Mouse (Mus musculus) CH12.LX (cell line): ENCODE measurements around the gene Llcfc1. TPM values are rescaled to one million over a fixed set of nuclear protein-coding genes. Genes with fewer than 3 reads are reported as not detected.
A peak's percentile ranks its signal among the peaks of the same experiment; 100 is the strongest.

Source experiments
- DNase-seq: peaks from one replicate; pipeline ENCODE4 v3.0.0-alpha.2; 2013; ENCODE audit errors: extremely low read depth
- H3K27ac ChIP-seq: 2 replicates; pipeline ENCODE4 v1.5.1; 2012; ENCODE audit warnings: low read depth, mild to moderate bottlenecking, control low read depth, moderate library complexity; ENCODE audit not compliant: insufficient read depth
- H3K27me3 ChIP-seq: replicated peaks from 2 replicates; pipeline ENCODE3; 2012; ENCODE audit warnings: inconsistent platforms
- H3K36me3 ChIP-seq, 2 experiments: replicated peaks in 1 of 2; 2 replicates each; pipeline versions ENCODE3 to v1.6.1; 2012; ENCODE audit warnings: inconsistent platforms in 1 of 2, low read length in 1 of 2, mild to moderate bottlenecking in 1 of 2, mixed read lengths in 1 of 2, moderate library complexity in 1 of 2; ENCODE audit not compliant: control insufficient read depth in 1 of 2, insufficient read depth in 1 of 2
- H3K4me1 ChIP-seq, 2 experiments: 2 replicates each; pipeline ENCODE4 v1.6.1; 2012; ENCODE audit warnings: inconsistent platforms in 1 of 2, moderate library complexity in 1 of 2; ENCODE audit not compliant: insufficient read depth in 2 of 2, control insufficient read depth in 1 of 2
- H3K4me2 ChIP-seq: 2 replicates; pipeline ENCODE4 v1.6.1; 2012; ENCODE audit warnings: low read depth, mild to moderate bottlenecking, control low read depth; ENCODE audit not compliant: poor library complexity, insufficient read depth, severe bottlenecking
- H3K4me3 ChIP-seq, 3 experiments: fragments of 150-350 bp in 1 of 3; sonication (generic) in 1 of 3; replicated peaks in 1 of 3; 2 replicates each; pipeline versions ENCODE3 to v1.5.1; 2011 to 2012; ENCODE audit warnings: low read depth in 2 of 3, low read length in 2 of 3, mild to moderate bottlenecking in 2 of 3, moderate library complexity in 2 of 3, control low read depth in 1 of 3, improper control_type of control experiment in 1 of 3, inconsistent platforms in 1 of 3, mixed read lengths in 1 of 3; ENCODE audit not compliant: poor library complexity in 1 of 3
- H3K79me2 ChIP-seq: replicated peaks from 2 replicates; pipeline ENCODE4 v1.6.1; 2012; ENCODE audit warnings: mild to moderate bottlenecking, moderate library complexity; ENCODE audit not compliant: control insufficient read depth, poor library complexity, insufficient read depth, severe bottlenecking; ENCODE audit errors: extremely low read depth
- H3K9ac ChIP-seq: 2 replicates; pipeline ENCODE4 v1.6.1; 2012; ENCODE audit warnings: low read depth, mild to moderate bottlenecking, control low read depth, moderate library complexity; ENCODE audit not compliant: insufficient read depth
- H3K9me3 ChIP-seq: replicated peaks from 2 replicates; pipeline ENCODE3; 2012; ENCODE audit warnings: low read length, inconsistent platforms, mixed read lengths
- CTCF ChIP-seq, 2 experiments: IDR thresholded peaks in 1 of 2; conservative IDR thresholded peaks in 1 of 2; 2 replicates each; pipeline ENCODE4 v1.5.1; 2011 to 2012; ENCODE audit warnings: low read depth in 2 of 2, low read length in 2 of 2, improper control_type of control experiment in 1 of 2, inconsistent platforms in 1 of 2, mild to moderate bottlenecking in 1 of 2, moderate library complexity in 1 of 2
- ETS1 ChIP-seq: conservative IDR thresholded peaks from 2 replicates; pipeline ENCODE4 v1.6.1; 2012; ENCODE audit warnings: low read depth, mild to moderate bottlenecking, inconsistent platforms, low read length, improper control_type of control experiment, moderate library complexity
- GABPA ChIP-seq: IDR thresholded peaks from 2 replicates; pipeline ENCODE4 v1.6.1; 2012; ENCODE audit warnings: low read depth, low read length, improper control_type of control experiment, inconsistent platforms; ENCODE audit not compliant: insufficient replicate concordance
- IRF4 ChIP-seq: IDR thresholded peaks from 2 replicates; pipeline ENCODE4 v1.6.1; 2014; ENCODE audit warnings: low read depth, mild to moderate bottlenecking, inconsistent platforms, low read length, improper control_type of control experiment
- JUND ChIP-seq: conservative IDR thresholded peaks from 2 replicates; pipeline ENCODE4 v1.6.1; 2011; ENCODE audit warnings: low read depth, low read length, improper control_type of control experiment
- KAT2A ChIP-seq: IDR thresholded peaks from 2 replicates; pipeline ENCODE4 v1.6.1; 2012; ENCODE audit warnings: low read length, improper control_type of control experiment, inconsistent platforms; ENCODE audit not compliant: insufficient replicate concordance
- MAZ ChIP-seq: IDR thresholded peaks from 2 replicates; pipeline ENCODE4 v1.6.1; 2012; ENCODE audit warnings: low read depth, mild to moderate bottlenecking, inconsistent platforms, low read length, improper control_type of control experiment, moderate library complexity
- MXI1 ChIP-seq: IDR thresholded peaks from 2 replicates; pipeline ENCODE4 v1.6.1; 2011; ENCODE audit warnings: mild to moderate bottlenecking, low read depth, low read length, improper control_type of control experiment
- MYC ChIP-seq: IDR thresholded peaks from 2 replicates; pipeline ENCODE4 v1.6.1; 2011; ENCODE audit warnings: low read depth, mild to moderate bottlenecking, improper control_type of control experiment, low read length
- NELFE ChIP-seq: IDR thresholded peaks from 2 replicates; pipeline ENCODE4 v1.6.1; 2011; ENCODE audit warnings: low read depth, low read length, improper control_type of control experiment
- NRF1 ChIP-seq: IDR thresholded peaks from 2 replicates; pipeline ENCODE4 v1.6.1; 2014; ENCODE audit warnings: low read depth, mild to moderate bottlenecking, inconsistent platforms, low read length, improper control_type of control experiment, moderate library complexity
- POLR2A ChIP-seq: IDR thresholded peaks from 2 replicates; pipeline ENCODE4 v1.6.1; 2011; ENCODE audit warnings: low read depth, mild to moderate bottlenecking, improper control_type of control experiment, low read length
- POLR2AphosphoS2 ChIP-seq: IDR thresholded peaks from 2 replicates; pipeline ENCODE4 v1.6.1; 2011; ENCODE audit warnings: low read depth, low read length, improper control_type of control experiment
- RCOR1 ChIP-seq: conservative IDR thresholded peaks from 2 replicates; pipeline ENCODE4 v1.6.1; 2012; ENCODE audit warnings: low read depth, mild to moderate bottlenecking, inconsistent platforms, low read length, improper control_type of control experiment
- SMC3 ChIP-seq: IDR thresholded peaks from 2 replicates; pipeline ENCODE4 v1.6.1; 2011; ENCODE audit warnings: low read depth, low read length, improper control_type of control experiment
- UBTF ChIP-seq: IDR thresholded peaks from 2 replicates; pipeline ENCODE4 v1.6.1; 2012; ENCODE audit warnings: low read depth, mild to moderate bottlenecking, inconsistent platforms, low read length, improper control_type of control experiment, moderate library complexity
- USF2 ChIP-seq: conservative IDR thresholded peaks from 2 replicates; pipeline ENCODE4 v1.6.1; 2011; ENCODE audit warnings: low read depth, low read length, improper control_type of control experiment
- ZC3H11A ChIP-seq: IDR thresholded peaks from 2 replicates; pipeline ENCODE4 v1.6.1; 2012; ENCODE audit warnings: low read depth, mild to moderate bottlenecking, inconsistent platforms, low read length, improper control_type of control experiment
- ZNF384 ChIP-seq: IDR thresholded peaks from 2 replicates; pipeline ENCODE4 v1.6.1; 2012; ENCODE audit warnings: low read depth, low read length, improper control_type of control experiment, inconsistent platforms
- dilution Hi-C: fragments of 300-500 bp; cut with MboI; formaldehyde crosslinking; loops from 2 replicates; pipeline ENCODE4 v1.14.3; 2020; ENCODE audit warnings: low sequenced_read_pairs; ENCODE audit not compliant: extremely low pct_unique_long_range_greater_than_20kb, extremely low pct_ligation_motif_present
- in situ Hi-C: fragments of 300-500 bp; cut with MboI; formaldehyde crosslinking; loops from 3 replicates; pipeline ENCODE4 v1.14.3; 2019; ENCODE audit warnings: low sequenced_read_pairs, low pct_ligation_motif_present, low pct_unique_long_range_greater_than_20kb, mixed read lengths
- polyA plus RNA-seq: library from polyadenylated mRNA; unstranded; fragments of >175 nt; gene quantifications from 2 replicates; pipeline ENCODE4 v1.2.1, GENCODE M21; 2012; ENCODE audit warnings: low read depth; ENCODE audit not compliant: insufficient read length
- total RNA-seq, 2 experiments: library from RNA; depleted of rRNA; stranded (reverse); fragments of 300-350 nt in 1 of 2; fragments of >200 nt in 1 of 2; gene quantifications; 2 replicates each; pipeline ENCODE4 v1.2.3; 2012 to 2014

Gene Llcfc1
- total and polyA plus RNA-seq, 3 experiments, result not detected

- Histone ChIP-seq H3K27me3 (no peaks in the 10 kb centered on the region), H3K79me2 (no peaks in the 10 kb centered on the region), H3K4me3 (no peak overlapping the region), H3K36me3 (no peaks in the 10 kb centered on the region), H3K9me3 (no peaks in the 10 kb centered on the region), H3K27ac (no peak overlapping the region), H3K4me1 (no peaks in the 10 kb centered on the region)
- in situ Hi-C loops (no loop called here), dilution Hi-C loops (no loop called here)
- no peak for TF ChIP-seq NRF1
- no peak for TF ChIP-seq ETS1
- TF ChIP-seq ZNF384, result no peak
- TF ChIP-seq MYC, result no peak
- TF ChIP-seq MXI1, result no peak
- TF ChIP-seq KAT2A, result no peak
- no peak for TF ChIP-seq NELFE
- no peak for TF ChIP-seq SMC3
- no peak for TF ChIP-seq RCOR1
- TF ChIP-seq MAZ, result no peak
- TF ChIP-seq IRF4, result no peak
- no peak for TF ChIP-seq UBTF
- TF ChIP-seq POLR2AphosphoS2, result no peak
- TF ChIP-seq POLR2A, result no peak
- TF ChIP-seq CTCF (conservative IDR thresholded peaks at IDR 0.05 in 1 of 2, IDR thresholded peaks at IDR 0.05 in 1 of 2; ENCODE audit: low read depth in 2 of 2, low read length in 2 of 2), result no peak
- TF ChIP-seq, all 38 proteins: peak for 0
- DNase-seq, result peak; percentile 5
- H3K4me2 ChIP-seq, result no peak overlapping the region
- H3K9ac ChIP-seq, result no peak overlapping the region
These were observed 43.9 kb downstream of the Llcfc1 start for GRCm38 (mm10) chr6:41727989-41728609.

GRCm38 (mm10) chr6:41734719-41735470 is 50.7 kb downstream of the Llcfc1 start:
- dilution Hi-C loops (no loop called here), in situ Hi-C loops (no loop called here)
- no peak overlapping the region for H3K9ac ChIP-seq
- H3K9me3 ChIP-seq, result no peaks in the 10 kb centered on the region
- no peaks in the 10 kb centered on the region for H3K4me1 ChIP-seq
- no peak for DNase-seq
- no peaks in the 10 kb centered on the region for H3K79me2 ChIP-seq
- TF ChIP-seq MAZ (no peak), NRF1 (no peak), JUND (no peak), USF2 (no peak), GABPA (no peak), ZNF384 (no peak), ZC3H11A (no peak)
- H3K4me3 ChIP-seq, result no peak overlapping the region
- H3K27ac ChIP-seq, result no peak overlapping the region
- H3K4me2 ChIP-seq, result no peak overlapping the region
- no peaks in the 10 kb centered on the region for H3K27me3 ChIP-seq
- no peaks in the 10 kb centered on the region for H3K36me3 ChIP-seq

Other genes with a start within 250 kb of the Llcfc1 start
- not detected in 2 replicates for gene Gm10334, start 238.3 kb upstream of the Llcfc1 start, total RNA-seq (2012; rRNA removed)
- not detected in 2 replicates for gene Gm10334, start 238.3 kb upstream of the Llcfc1 start, total RNA-seq (2014; rRNA removed)
- not detected in 2 replicates for gene Gm10334, start 238.3 kb upstream of the Llcfc1 start, polyA plus RNA-seq
- gene Prss1, start 225.5 kb upstream of the Llcfc1 start, total RNA-seq (2012; rRNA removed), result not detected in 2 replicates
- not detected in 2 replicates for gene Prss1, start 225.5 kb upstream of the Llcfc1 start, total RNA-seq (2014; rRNA removed)
- gene Prss1, start 225.5 kb upstream of the Llcfc1 start, polyA plus RNA-seq, result not detected in 2 replicates
- gene Prss2, start 162.6 kb upstream of the Llcfc1 start, total RNA-seq (2012; rRNA removed), result not detected in 2 replicates
- gene Prss2, start 162.6 kb upstream of the Llcfc1 start, total RNA-seq (2014; rRNA removed), result not detected in 2 replicates
- not detected in 2 replicates for gene Prss2, start 162.6 kb upstream of the Llcfc1 start, polyA plus RNA-seq
- 0.04 TPM in 1 of 2 replicates, not detected in the other for gene Ephb6, start 78.9 kb upstream of the Llcfc1 start, total RNA-seq (2012; rRNA removed)
- gene Ephb6, start 78.9 kb upstream of the Llcfc1 start, total RNA-seq (2014; rRNA removed), result not detected in 2 replicates
- gene Ephb6, start 78.9 kb upstream of the Llcfc1 start, polyA plus RNA-seq, result not detected in 2 replicates
- gene Trpv6, start 48.0 kb upstream of the Llcfc1 start, total RNA-seq (2012; rRNA removed), result not detected in 2 replicates
- not detected in 2 replicates for gene Trpv6, start 48.0 kb upstream of the Llcfc1 start, total RNA-seq (2014; rRNA removed)
- gene Trpv6, start 48.0 kb upstream of the Llcfc1 start, polyA plus RNA-seq, result not detected in 2 replicates
- gene Trpv5, start 3.7 kb upstream of the Llcfc1 start, total RNA-seq (2012; rRNA removed), result not detected in 2 replicates
- gene Trpv5, start 3.7 kb upstream of the Llcfc1 start, total RNA-seq (2014; rRNA removed), result not detected in 2 replicates
- not detected in 2 replicates for gene Trpv5, start 3.7 kb upstream of the Llcfc1 start, polyA plus RNA-seq
- not detected in 2 replicates for gene Kel, start 19.9 kb downstream of the Llcfc1 start, total RNA-seq (2012; rRNA removed)
- gene Kel, start 19.9 kb downstream of the Llcfc1 start, total RNA-seq (2014; rRNA removed), result not detected in 2 replicates
- not detected in 2 replicates for gene Kel, start 19.9 kb downstream of the Llcfc1 start, polyA plus RNA-seq
- not detected in 2 replicates for gene Olfr459, start 90.7 kb downstream of the Llcfc1 start, total RNA-seq (2012; rRNA removed)
- gene Olfr459, start 90.7 kb downstream of the Llcfc1 start, total RNA-seq (2014; rRNA removed), result not detected in 2 replicates
- gene Olfr459, start 90.7 kb downstream of the Llcfc1 start, polyA plus RNA-seq, result not detected in 2 replicates
- not detected in 2 replicates for gene Pip, start 163.1 kb downstream of the Llcfc1 start, total RNA-seq (2012; rRNA removed)
- not detected in 2 replicates for gene Pip, start 163.1 kb downstream of the Llcfc1 start, total RNA-seq (2014; rRNA removed)
- not detected in 2 replicates for gene Pip, start 163.1 kb downstream of the Llcfc1 start, polyA plus RNA-seq
- not detected in 2 replicates for gene Sval2, start 168.6 kb downstream of the Llcfc1 start, total RNA-seq (2012; rRNA removed)
- gene Sval2, start 168.6 kb downstream of the Llcfc1 start, total RNA-seq (2014; rRNA removed), result not detected in 2 replicates
- gene Sval2, start 168.6 kb downstream of the Llcfc1 start, polyA plus RNA-seq, result not detected in 2 replicates